Mouse (Mus musculus): ENCODE data around the gene Myl12a. TPM values are rescaled to one million over a fixed set of nuclear protein-coding genes. Genes with fewer than 3 reads are reported as not detected.

Gene Myl12a
- polyA plus RNA-seq, 2 experiments: 361 to 721 TPM

- Histone ChIP-seq H3K4me2 (replicated peaks; ENCODE audit: low read depth, low read length, severe bottlenecking) (no peak overlapping the region), H3K27me3 (ENCODE audit: control insufficient read depth, insufficient read depth, low read length) (no peaks in the 10 kb centered on the region), H3K9ac (ENCODE audit: low read depth, low read length, severe bottlenecking) (no peak overlapping the region), H3K27ac (replicated peaks; ENCODE audit: low read depth, low read length) (peak overlapping the region; percentile 44; the same call in 1 of the 2 replicates), H3K36me3 (ENCODE audit: control insufficient read depth, insufficient read depth, low read length) (no peaks in the 10 kb centered on the region), H3K4me1 (ENCODE audit: control insufficient read depth, insufficient read depth, low read length) (peaks cover 20% of the 10 kb centered on the region), H3K4me3 (replicated peaks; ENCODE audit: low read length) (no peak overlapping the region), H3K9me3 (ENCODE audit: control insufficient read depth, low read length) (no peaks in the 10 kb centered on the region)
- whole genome bisulfite sequencing: 18% methylated on average over 12 of the region's 12 CpGs
- no peak for TF ChIP-seq POLR2A (IDR thresholded peaks at IDR 0.05; ENCODE audit: borderline replicate concordance, extremely low read depth, insufficient read depth, insufficient read length)
- DNase-seq (ENCODE audit: low spot score) (peak; percentile 45), ATAC-seq (ENCODE audit: low FRiP score, low read depth) (peak; percentile 39)
Measured at GRCm38 (mm10) chr17:71039851-71040581, 37.3 kb upstream of the Myl12a start.

GRCm38 (mm10) chr17:71038812-71039211 is 36.1 kb upstream of the Myl12a start:
- H3K4me3 ChIP-seq (replicated peaks; ENCODE audit: low read length): no peak overlapping the region
- 65% methylated on average over 5 of the region's 5 CpGs for WGBS
- DNase-seq (ENCODE audit: low spot score) (peak; percentile 68), ATAC-seq (ENCODE audit: low FRiP score, low read depth) (peak; percentile 87)
- H3K36me3 ChIP-seq (ENCODE audit: control insufficient read depth, insufficient read depth, low read length): no peaks in the 10 kb centered on the region
- H3K27me3 ChIP-seq (ENCODE audit: control insufficient read depth, insufficient read depth, low read length): no peaks in the 10 kb centered on the region
- no peak for TF ChIP-seq POLR2A (IDR thresholded peaks at IDR 0.05; ENCODE audit: borderline replicate concordance, extremely low read depth, insufficient read depth, insufficient read length)
- no peak overlapping the region for H3K9ac ChIP-seq (ENCODE audit: low read depth, low read length, severe bottlenecking)
- H3K9me3 ChIP-seq (ENCODE audit: control insufficient read depth, low read length): no peaks in the 10 kb centered on the region
- H3K4me1 ChIP-seq (ENCODE audit: control insufficient read depth, insufficient read depth, low read length): peaks cover 20% of the 10 kb centered on the region
- H3K4me2 ChIP-seq (replicated peaks; ENCODE audit: low read depth, low read length, severe bottlenecking): no peak overlapping the region
- no peak overlapping the region for H3K27ac ChIP-seq (replicated peaks; ENCODE audit: low read depth, low read length)

- WGBS: 86% methylated on average over 7 of the region's 7 CpGs
- H3K27me3 ChIP-seq (ENCODE audit: control insufficient read depth, insufficient read depth, low read length): no peaks in the 10 kb centered on the region
- no peak for ATAC-seq (ENCODE audit: low FRiP score, low read depth)
- no peak overlapping the region for H3K4me3 ChIP-seq (replicated peaks; ENCODE audit: low read length)
- no peak for DNase-seq (ENCODE audit: low spot score)
- no peaks in the 10 kb centered on the region for H3K9me3 ChIP-seq (ENCODE audit: control insufficient read depth, low read length)
- H3K36me3 ChIP-seq (ENCODE audit: control insufficient read depth, insufficient read depth, low read length): no peaks in the 10 kb centered on the region
- no peak for TF ChIP-seq POLR2A (IDR thresholded peaks at IDR 0.05; ENCODE audit: borderline replicate concordance, extremely low read depth, insufficient read depth, insufficient read length)
- H3K9ac ChIP-seq (ENCODE audit: low read depth, low read length, severe bottlenecking): no peak overlapping the region
- peaks cover 20% of the 10 kb centered on the region for H3K4me1 ChIP-seq (ENCODE audit: control insufficient read depth, insufficient read depth, low read length)
- no peak overlapping the region for H3K27ac ChIP-seq (replicated peaks; ENCODE audit: low read depth, low read length)
- H3K4me2 ChIP-seq (replicated peaks; ENCODE audit: low read depth, low read length, severe bottlenecking): no peak overlapping the region
Measured at GRCm38 (mm10) chr17:71037188-71037587, 34.5 kb upstream of the Myl12a start.

GRCm38 (mm10) chr17:71034472-71034871 is 31.8 kb upstream of the Myl12a start:
- no peak for DNase-seq (ENCODE audit: low spot score)
- H3K4me3 ChIP-seq (replicated peaks; ENCODE audit: low read length): no peak overlapping the region
- WGBS: 91% methylated on average over 5 of the region's 5 CpGs
- no peaks in the 10 kb centered on the region for H3K27me3 ChIP-seq (ENCODE audit: control insufficient read depth, insufficient read depth, low read length)
- H3K4me1 ChIP-seq (ENCODE audit: control insufficient read depth, insufficient read depth, low read length): peaks cover 7% of the 10 kb centered on the region
- ATAC-seq (ENCODE audit: low FRiP score, low read depth): no peak
- no peak for TF ChIP-seq POLR2A (IDR thresholded peaks at IDR 0.05; ENCODE audit: borderline replicate concordance, extremely low read depth, insufficient read depth, insufficient read length)
- H3K4me2 ChIP-seq (replicated peaks; ENCODE audit: low read depth, low read length, severe bottlenecking): no peak overlapping the region
- no peaks in the 10 kb centered on the region for H3K36me3 ChIP-seq (ENCODE audit: control insufficient read depth, insufficient read depth, low read length)
- no peak overlapping the region for H3K27ac ChIP-seq (replicated peaks; ENCODE audit: low read depth, low read length)
- H3K9me3 ChIP-seq (ENCODE audit: control insufficient read depth, low read length): no peaks in the 10 kb centered on the region
- no peak overlapping the region for H3K9ac ChIP-seq (ENCODE audit: low read depth, low read length, severe bottlenecking)

GRCm38 (mm10) chr17:71032719-71033118 is 30.0 kb upstream of the Myl12a start:
- Histone ChIP-seq H3K27me3 (ENCODE audit: control insufficient read depth, insufficient read depth, low read length) (no peaks in the 10 kb centered on the region), H3K9ac (ENCODE audit: low read depth, low read length, severe bottlenecking) (no peak overlapping the region), H3K4me3 (replicated peaks; ENCODE audit: low read length) (no peak overlapping the region), H3K36me3 (ENCODE audit: control insufficient read depth, insufficient read depth, low read length) (no peaks in the 10 kb centered on the region), H3K27ac (replicated peaks; ENCODE audit: low read depth, low read length) (no peak overlapping the region), H3K4me2 (replicated peaks; ENCODE audit: low read depth, low read length, severe bottlenecking) (no peak overlapping the region), H3K4me1 (ENCODE audit: control insufficient read depth, insufficient read depth, low read length) (no peaks in the 10 kb centered on the region), H3K9me3 (ENCODE audit: control insufficient read depth, low read length) (no peaks in the 10 kb centered on the region)
- ATAC-seq (ENCODE audit: low FRiP score, low read depth) (no peak), DNase-seq (ENCODE audit: low spot score) (no peak)
- TF ChIP-seq POLR2A (IDR thresholded peaks at IDR 0.05; ENCODE audit: borderline replicate concordance, extremely low read depth, insufficient read depth, insufficient read length): no peak
- WGBS: 80% methylated on average over 10 of the region's 10 CpGs

All from limb, embryonic 14.5 days (tissue).